Mouse (Mus musculus): ENCODE results near the gene Arhgap27. TPM values are rescaled to one million over a fixed set of nuclear protein-coding genes. Genes with fewer than 3 reads are reported as not detected.
"Not testable (repeated sequence)": the region's sequence is repeated elsewhere in the genome, so short reads cannot be mapped to it uniquely, and the experiment has no call there.

Gene Arhgap27
- total and polyA plus RNA-seq, 2 experiments from 2014 or later = 4.8 to 5.6 TPM

GRCm38 (mm10) chr11:103330651-103331319 lies 32.7 kb downstream of the Arhgap27 start:
- Histone ChIP-seq H3K36me3 (ENCODE audit: insufficient read depth) (no peaks in the 10 kb centered on the region), H3K4me1 (ENCODE audit: insufficient read depth) (no peaks in the 10 kb centered on the region), H3K27me3 (ENCODE audit: insufficient read depth, low read length) (peaks cover 13% of the 10 kb centered on the region), H3K27ac (ENCODE audit: low read depth, low read length) (no peak overlapping the region), H3K9ac (no peak overlapping the region), H3K4me2 (ENCODE audit: low read depth) (no peak overlapping the region), H3K9me3 (ENCODE audit: low read length) (no peaks in the 10 kb centered on the region), H3K4me3 (ENCODE audit: low read depth, low read length) (no peak overlapping the region)
- WGBS = 72% methylated on average over 7 of the region's 7 CpGs
- no peak for ATAC-seq
- DNase-seq = no peak
- no peak; the same call in 1 of the 2 replicates for TF ChIP-seq CTCF (IDR thresholded peaks at IDR 0.05; ENCODE audit: low read depth)

GRCm38 (mm10) chr11:103326950-103327349 lies 36.5 kb downstream of the Arhgap27 start:
- H3K27me3 ChIP-seq (ENCODE audit: insufficient read depth, low read length) = no peaks in the 10 kb centered on the region; the same call in 1 of the 2 replicates
- peak; percentile 95 for TF ChIP-seq CTCF (IDR thresholded peaks at IDR 0.05; ENCODE audit: low read depth)
- DNase-seq = peak; percentile 89
- H3K27ac ChIP-seq (ENCODE audit: low read depth, low read length) = no peak overlapping the region
- no peaks in the 10 kb centered on the region for H3K36me3 ChIP-seq (ENCODE audit: insufficient read depth)
- peak; percentile 61 for ATAC-seq
- H3K9me3 ChIP-seq (ENCODE audit: low read length) = no peaks in the 10 kb centered on the region
- WGBS = 5% methylated on average over 5 of the region's 5 CpGs
- no peak overlapping the region for H3K4me3 ChIP-seq (ENCODE audit: low read depth, low read length)
- no peaks in the 10 kb centered on the region for H3K4me1 ChIP-seq (ENCODE audit: insufficient read depth)
- no peak overlapping the region for H3K4me2 ChIP-seq (ENCODE audit: low read depth)
- H3K9ac ChIP-seq = no peak overlapping the region

GRCm38 (mm10) chr11:103325172-103325571 lies 38.3 kb downstream of the Arhgap27 start:
- DNase-seq (peak; percentile 86), ATAC-seq (peak; percentile 70)
- Histone ChIP-seq H3K4me1 (ENCODE audit: insufficient read depth) (no peaks in the 10 kb centered on the region), H3K27me3 (ENCODE audit: insufficient read depth, low read length) (no peaks in the 10 kb centered on the region; the same call in 1 of the 2 replicates), H3K9me3 (ENCODE audit: low read length) (no peaks in the 10 kb centered on the region), H3K9ac (no peak overlapping the region), H3K27ac (ENCODE audit: low read depth, low read length) (no peak overlapping the region), H3K36me3 (ENCODE audit: insufficient read depth) (no peaks in the 10 kb centered on the region), H3K4me3 (ENCODE audit: low read depth, low read length) (no peak overlapping the region), H3K4me2 (ENCODE audit: low read depth) (no peak overlapping the region)
- peak; percentile 87 for TF ChIP-seq CTCF (IDR thresholded peaks at IDR 0.05; ENCODE audit: low read depth)
- WGBS = 7% methylated on average over 8 of the region's 8 CpGs

GRCm38 (mm10) chr11:103324723-103325122 lies 38.8 kb downstream of the Arhgap27 start:
- no peaks in the 10 kb centered on the region; the same call in 1 of the 2 replicates for H3K27me3 ChIP-seq (ENCODE audit: insufficient read depth, low read length)
- no peaks in the 10 kb centered on the region for H3K4me1 ChIP-seq (ENCODE audit: insufficient read depth)
- no peak for DNase-seq
- no peak for ATAC-seq
- 30% methylated on average over 13 of the region's 13 CpGs for WGBS
- no peak overlapping the region for H3K4me2 ChIP-seq (ENCODE audit: low read depth)
- no peak overlapping the region for H3K4me3 ChIP-seq (ENCODE audit: low read depth, low read length)
- no peaks in the 10 kb centered on the region for H3K36me3 ChIP-seq (ENCODE audit: insufficient read depth)
- no peak overlapping the region for H3K9ac ChIP-seq
- H3K9me3 ChIP-seq (ENCODE audit: low read length) = no peaks in the 10 kb centered on the region
- TF ChIP-seq CTCF (IDR thresholded peaks at IDR 0.05; ENCODE audit: low read depth) = no peak
- no peak overlapping the region for H3K27ac ChIP-seq (ENCODE audit: low read depth, low read length)

GRCm38 (mm10) chr11:103322832-103323231 lies 40.7 kb downstream of the Arhgap27 start:
- H3K4me1 ChIP-seq (ENCODE audit: insufficient read depth); H3K9ac ChIP-seq; ATAC-seq; DNase-seq; H3K36me3 ChIP-seq (ENCODE audit: insufficient read depth); H3K27me3 ChIP-seq (ENCODE audit: insufficient read depth, low read length); H3K4me2 ChIP-seq (ENCODE audit: low read depth); H3K9me3 ChIP-seq (ENCODE audit: low read length); H3K27ac ChIP-seq (ENCODE audit: low read depth, low read length); H3K4me3 ChIP-seq (ENCODE audit: low read depth, low read length): not testable (repeated sequence)
- 52% methylated on average over 4 of the region's 4 CpGs for WGBS

GRCm38 (mm10) chr11:103320646-103321045 lies 42.8 kb downstream of the Arhgap27 start:
- no peak for DNase-seq

GRCm38 (mm10) chr11:103320196-103320595 lies 43.3 kb downstream of the Arhgap27 start:
- WGBS = 79% methylated on average over 8 of the region's 8 CpGs
- no peak overlapping the region for H3K9ac ChIP-seq
- H3K4me2 ChIP-seq (ENCODE audit: low read depth) = no peak overlapping the region
- no peak overlapping the region for H3K4me3 ChIP-seq (ENCODE audit: low read depth, low read length)
- no peak for DNase-seq
- no peak for ATAC-seq
- no peak overlapping the region for H3K27ac ChIP-seq (ENCODE audit: low read depth, low read length)
- H3K4me1 ChIP-seq (ENCODE audit: insufficient read depth) = no peaks in the 10 kb centered on the region
- H3K36me3 ChIP-seq (ENCODE audit: insufficient read depth) = no peaks in the 10 kb centered on the region
- H3K27me3 ChIP-seq (ENCODE audit: insufficient read depth, low read length) = no peaks in the 10 kb centered on the region
- H3K9me3 ChIP-seq (ENCODE audit: low read length) = no peaks in the 10 kb centered on the region
- no peak for TF ChIP-seq CTCF (IDR thresholded peaks at IDR 0.05; ENCODE audit: low read depth)

More at GRCm38 (mm10) chr11:103320646-103321045, 42.8 kb downstream of the Arhgap27 start:
- H3K27me3 ChIP-seq (ENCODE audit: insufficient read depth, low read length) = no peaks in the 10 kb centered on the region; the same call in 1 of the 2 replicates
- no peak overlapping the region for H3K9ac ChIP-seq
- H3K4me2 ChIP-seq (ENCODE audit: low read depth) = no peak overlapping the region
- no peaks in the 10 kb centered on the region for H3K36me3 ChIP-seq (ENCODE audit: insufficient read depth)
- no peak overlapping the region for H3K27ac ChIP-seq (ENCODE audit: low read depth, low read length)
- no peak for TF ChIP-seq CTCF (IDR thresholded peaks at IDR 0.05; ENCODE audit: low read depth)
- H3K4me1 ChIP-seq (ENCODE audit: insufficient read depth) = no peaks in the 10 kb centered on the region
- WGBS = 28% methylated on average over 4 of the region's 4 CpGs
- no peak for ATAC-seq
- H3K9me3 ChIP-seq (ENCODE audit: low read length) = no peaks in the 10 kb centered on the region
- no peak overlapping the region for H3K4me3 ChIP-seq (ENCODE audit: low read depth, low read length)

Measured in forebrain, postnatal 0 days (tissue).